Mouse (Mus musculus) C2C12 (cell line): ENCODE results near the gene Dscaml1.

Experiments
- CTCF ChIP-seq: IDR thresholded peaks from one replicate; pipeline ENCODE4 v1.5.1; 2011; ENCODE audit not compliant: control insufficient read depth, insufficient read depth, insufficient read length
- FOSL1 ChIP-seq: IDR thresholded peaks from one replicate; pipeline ENCODE4 v1.8.0; 2011; ENCODE audit warnings: mild to moderate bottlenecking, low read length; ENCODE audit not compliant: poor library complexity, insufficient read depth, severe bottlenecking

DNA sequence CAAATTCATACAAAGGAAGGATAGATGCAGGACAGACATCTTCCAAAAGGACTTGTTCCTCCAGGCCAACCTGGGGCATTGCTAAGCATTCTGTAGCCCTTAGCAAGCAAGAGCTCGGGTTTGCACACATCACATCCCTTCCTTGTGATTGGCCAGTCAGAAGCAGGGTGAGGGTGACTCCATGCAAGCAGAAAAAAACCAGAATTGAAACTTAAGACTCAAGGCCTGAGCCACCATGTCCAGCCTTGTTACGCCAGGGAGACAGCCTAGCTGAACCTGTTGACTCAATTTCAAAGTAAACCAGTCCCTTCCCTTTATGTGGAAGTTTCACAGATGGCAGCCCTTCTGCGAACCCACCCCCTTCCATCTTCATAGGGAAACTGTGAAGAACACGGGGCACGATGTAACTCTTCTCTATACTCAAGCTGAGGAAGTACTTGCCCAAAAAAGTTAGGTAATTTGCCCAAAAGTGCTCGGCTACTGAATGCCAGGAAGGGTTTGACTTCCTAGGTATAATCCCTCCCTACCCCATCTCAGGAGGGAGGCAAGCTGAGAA is 218.5 kb downstream of the Dscaml1 start:
- TF ChIP-seq CTCF (no peak), FOSL1 (no peak)
